Mouse (Mus musculus): ENCODE data around the gene Arl5c. TPM values are rescaled to one million over a fixed set of nuclear protein-coding genes. Genes with fewer than 3 reads are reported as not detected.

Gene Arl5c
- polyA plus RNA-seq, 1 experiment from 2014 or later, result 7.1 TPM

- WGBS, result 3% methylated on average over 5 of the region's 5 CpGs
- Histone ChIP-seq H3K36me3 (ENCODE audit: control insufficient read depth, insufficient read depth, low read length) (peaks cover 35% of the 10 kb centered on the region), H3K27me3 (ENCODE audit: control insufficient read depth, insufficient read depth, low read length) (no peaks in the 10 kb centered on the region), H3K4me2 (ENCODE audit: low read length) (no peak overlapping the region), H3K9me3 (ENCODE audit: control insufficient read depth, low read length) (no peaks in the 10 kb centered on the region), H3K9ac (replicated peaks; ENCODE audit: low read length) (no peak overlapping the region), H3K4me1 (ENCODE audit: control insufficient read depth, insufficient read depth, low read length) (peaks cover 20% of the 10 kb centered on the region), H3K27ac (replicated peaks; ENCODE audit: low read depth, low read length) (no peak overlapping the region), H3K4me3 (replicated peaks; ENCODE audit: low read depth, low read length) (no peak overlapping the region)
- DNase-seq, result peak; percentile 91
- ATAC-seq (ENCODE audit: low FRiP score, low TSS enrichment), result no peak
Measured at GRCm38 (mm10) chr11:98031443-98031770, 35.4 kb upstream of the Arl5c start.

- no peak for DNase-seq
- no peak overlapping the region for H3K4me2 ChIP-seq (ENCODE audit: low read length)
- ATAC-seq (ENCODE audit: low FRiP score, low TSS enrichment), result no peak
- 54% methylated on average over 5 of the region's 5 CpGs for WGBS
- peaks cover 18% of the 10 kb centered on the region for H3K4me1 ChIP-seq (ENCODE audit: control insufficient read depth, insufficient read depth, low read length)
- H3K27me3 ChIP-seq (ENCODE audit: control insufficient read depth, insufficient read depth, low read length), result no peaks in the 10 kb centered on the region
- H3K27ac ChIP-seq (replicated peaks; ENCODE audit: low read depth, low read length), result no peak overlapping the region
- no peak overlapping the region for H3K9ac ChIP-seq (replicated peaks; ENCODE audit: low read length)
- peaks cover 35% of the 10 kb centered on the region for H3K36me3 ChIP-seq (ENCODE audit: control insufficient read depth, insufficient read depth, low read length)
- no peak overlapping the region for H3K4me3 ChIP-seq (replicated peaks; ENCODE audit: low read depth, low read length)
- H3K9me3 ChIP-seq (ENCODE audit: control insufficient read depth, low read length), result no peaks in the 10 kb centered on the region
Measured at GRCm38 (mm10) chr11:98030701-98031442, 34.9 kb upstream of the Arl5c start.

DNA sequence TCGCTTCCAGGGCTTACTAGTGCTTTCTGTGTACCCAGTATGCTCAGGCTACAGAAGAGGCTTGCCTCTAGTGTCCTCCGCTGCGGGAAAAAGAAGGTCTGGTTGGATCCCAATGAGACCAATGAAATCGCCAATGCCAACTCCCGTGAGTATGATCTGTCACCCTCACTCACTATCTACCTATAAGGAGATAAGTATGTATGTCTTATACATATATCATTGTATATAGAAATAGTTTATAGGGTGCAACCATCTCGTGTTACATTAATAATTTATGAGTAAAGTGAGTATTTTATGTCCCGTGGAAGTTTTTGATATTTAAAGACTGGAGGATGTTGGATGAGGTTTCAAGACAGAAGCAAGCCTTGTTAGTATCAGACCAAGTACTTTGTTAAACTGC is 31.8 kb upstream of the Arl5c start:
- DNase-seq (no peak), ATAC-seq (ENCODE audit: low FRiP score, low TSS enrichment) (no peak)
- peaks cover 12% of the 10 kb centered on the region for H3K4me1 ChIP-seq (ENCODE audit: control insufficient read depth, insufficient read depth, low read length)
- H3K36me3 ChIP-seq (ENCODE audit: control insufficient read depth, insufficient read depth, low read length), result peaks cover 35% of the 10 kb centered on the region
- H3K4me3 ChIP-seq (replicated peaks; ENCODE audit: low read depth, low read length), result peak overlapping the region; percentile 100
- no peaks in the 10 kb centered on the region for H3K27me3 ChIP-seq (ENCODE audit: control insufficient read depth, insufficient read depth, low read length)
- H3K4me2 ChIP-seq (ENCODE audit: low read length), result peak overlapping the region; percentile 89
- 23% methylated on average over 7 of the region's 7 CpGs for WGBS
- no peak overlapping the region for H3K27ac ChIP-seq (replicated peaks; ENCODE audit: low read depth, low read length)
- H3K9me3 ChIP-seq (ENCODE audit: control insufficient read depth, low read length), result no peaks in the 10 kb centered on the region
- peak overlapping the region; percentile 99 for H3K9ac ChIP-seq (replicated peaks; ENCODE audit: low read length)

DNA sequence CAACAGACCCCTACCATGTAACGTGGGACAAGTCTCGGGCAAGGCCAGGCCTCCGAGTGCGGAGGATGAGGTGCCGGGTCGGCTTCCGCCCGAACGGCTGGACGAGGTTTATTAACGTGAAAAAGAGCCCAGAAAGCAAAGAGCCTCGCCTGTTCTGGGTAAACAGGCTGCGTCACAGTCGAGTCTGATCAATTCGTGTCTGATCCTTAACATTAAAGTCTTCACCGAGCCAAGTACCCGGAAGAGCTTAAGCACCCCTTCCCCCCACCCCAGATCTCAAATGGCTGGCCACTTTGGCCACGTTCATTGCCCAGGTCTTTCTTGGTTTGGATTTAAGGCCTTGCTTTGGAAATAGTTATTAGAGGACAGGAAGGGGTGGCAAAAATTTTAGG is 31.3 kb upstream of the Arl5c start:
- peaks cover 35% of the 10 kb centered on the region for H3K36me3 ChIP-seq (ENCODE audit: control insufficient read depth, insufficient read depth, low read length)
- H3K4me2 ChIP-seq (ENCODE audit: low read length), result peak overlapping the region; percentile 89
- no peaks in the 10 kb centered on the region for H3K9me3 ChIP-seq (ENCODE audit: control insufficient read depth, low read length)
- H3K27me3 ChIP-seq (ENCODE audit: control insufficient read depth, insufficient read depth, low read length), result no peaks in the 10 kb centered on the region
- ATAC-seq (ENCODE audit: low FRiP score, low TSS enrichment) (peak; percentile 4; the same call in 1 of the 2 replicates), DNase-seq (no peak)
- peak overlapping the region; percentile 99 for H3K9ac ChIP-seq (replicated peaks; ENCODE audit: low read length)
- H3K4me3 ChIP-seq (replicated peaks; ENCODE audit: low read depth, low read length), result peak overlapping the region; percentile 100
- 0% methylated on average over 18 of the region's 18 CpGs for WGBS
- H3K4me1 ChIP-seq (ENCODE audit: control insufficient read depth, insufficient read depth, low read length), result peaks cover 12% of the 10 kb centered on the region
- peak overlapping the region; percentile 84 for H3K27ac ChIP-seq (replicated peaks; ENCODE audit: low read depth, low read length)

DNA sequence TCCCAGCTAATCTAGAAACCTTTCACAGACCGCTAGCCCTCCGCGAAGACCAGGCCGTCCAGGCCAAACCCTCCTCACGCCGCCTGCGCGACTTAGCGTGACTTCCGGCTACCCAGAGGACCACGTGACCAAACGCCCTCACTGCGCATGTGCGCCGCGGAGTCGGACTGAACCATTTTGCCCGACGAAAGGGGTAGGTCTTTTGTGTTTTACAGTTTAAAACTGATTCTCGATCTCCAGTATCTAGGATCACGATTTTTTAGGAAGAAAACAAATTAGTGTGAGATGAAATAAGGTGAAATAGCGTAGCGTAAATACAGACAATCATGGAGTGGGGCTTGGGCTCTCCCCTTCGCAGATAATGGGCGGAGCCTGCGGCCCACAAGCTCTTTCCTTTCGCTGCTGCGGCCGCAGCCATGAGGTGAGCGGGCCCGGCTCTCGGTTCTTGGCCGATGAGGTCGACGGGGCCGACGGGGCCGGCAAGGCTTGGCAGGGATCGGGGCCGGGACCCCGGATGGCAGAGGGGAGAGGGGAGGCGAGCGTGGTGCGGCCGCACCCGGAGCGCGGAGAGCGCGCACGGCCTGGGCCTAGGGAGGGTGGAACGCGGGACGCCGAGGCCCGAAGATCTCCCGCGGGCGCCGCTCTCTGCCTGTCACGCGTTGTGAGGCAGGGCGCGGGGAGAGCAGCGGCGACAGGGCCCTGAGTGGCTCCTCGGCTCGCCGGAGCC is 30.8 kb upstream of the Arl5c start, which contains the start of gene Rpl19:
TSS of gene Rpl19 (plus strand) at position 141 of the 727 bp plus-strand sequence.
- under 1% methylated on average over 69 of the region's 69 CpGs for WGBS
- H3K27me3 ChIP-seq (ENCODE audit: control insufficient read depth, insufficient read depth, low read length), result no peaks in the 10 kb centered on the region
- H3K4me2 ChIP-seq (ENCODE audit: low read length), result peak within 1 kb of the TSS; percentile 89
- H3K4me1 ChIP-seq (ENCODE audit: control insufficient read depth, insufficient read depth, low read length), result peaks cover 12% of the 10 kb centered on the region
- H3K9me3 ChIP-seq (ENCODE audit: control insufficient read depth, low read length), result no peaks in the 10 kb centered on the region
- ATAC-seq (ENCODE audit: low FRiP score, low TSS enrichment) (peak; percentile 66), DNase-seq (peak; percentile 96)
- peak within 1 kb of the TSS; percentile 99 for H3K9ac ChIP-seq (replicated peaks; ENCODE audit: low read length)
- H3K27ac ChIP-seq (replicated peaks; ENCODE audit: low read depth, low read length), result peak within 1 kb of the TSS; percentile 84
- H3K36me3 ChIP-seq (ENCODE audit: control insufficient read depth, insufficient read depth, low read length), result peaks cover 35% of the 10 kb centered on the region
- H3K4me3 ChIP-seq (replicated peaks; ENCODE audit: low read depth, low read length), result peak within 1 kb of the TSS; percentile 100

GRCm38 (mm10) chr11:98026248-98026569 is 30.2 kb upstream of the Arl5c start:
- H3K4me1 ChIP-seq (ENCODE audit: control insufficient read depth, insufficient read depth, low read length), result peaks cover 16% of the 10 kb centered on the region
- peak overlapping the region; percentile 100 for H3K4me3 ChIP-seq (replicated peaks; ENCODE audit: low read depth, low read length)
- peaks cover 33% of the 10 kb centered on the region for H3K36me3 ChIP-seq (ENCODE audit: control insufficient read depth, insufficient read depth, low read length)
- ATAC-seq (ENCODE audit: low FRiP score, low TSS enrichment), result no peak
- peak overlapping the region; percentile 89 for H3K4me2 ChIP-seq (ENCODE audit: low read length)
- no peak for DNase-seq
- H3K9ac ChIP-seq (replicated peaks; ENCODE audit: low read length), result peak overlapping the region; percentile 99
- no peaks in the 10 kb centered on the region for H3K9me3 ChIP-seq (ENCODE audit: control insufficient read depth, low read length)
- no peaks in the 10 kb centered on the region for H3K27me3 ChIP-seq (ENCODE audit: control insufficient read depth, insufficient read depth, low read length)
- WGBS, result 4% methylated on average over 15 of the region's 15 CpGs
- peak overlapping the region; percentile 84 for H3K27ac ChIP-seq (replicated peaks; ENCODE audit: low read depth, low read length)

GRCm38 (mm10) chr11:98024516-98024915 is 28.5 kb upstream of the Arl5c start:
- Histone ChIP-seq H3K27me3 (ENCODE audit: control insufficient read depth, insufficient read depth, low read length) (no peaks in the 10 kb centered on the region), H3K4me1 (ENCODE audit: control insufficient read depth, insufficient read depth, low read length) (peaks cover 33% of the 10 kb centered on the region), H3K9ac (replicated peaks; ENCODE audit: low read length) (no peak overlapping the region), H3K4me2 (ENCODE audit: low read length) (no peak overlapping the region), H3K9me3 (ENCODE audit: control insufficient read depth, low read length) (no peaks in the 10 kb centered on the region), H3K4me3 (replicated peaks; ENCODE audit: low read depth, low read length) (no peak overlapping the region), H3K36me3 (ENCODE audit: control insufficient read depth, insufficient read depth, low read length) (peaks cover 16% of the 10 kb centered on the region), H3K27ac (replicated peaks; ENCODE audit: low read depth, low read length) (no peak overlapping the region)
- ATAC-seq (ENCODE audit: low FRiP score, low TSS enrichment) (no peak), DNase-seq (no peak)
- WGBS, result 90% methylated on average over 3 of the region's 3 CpGs

DNA sequence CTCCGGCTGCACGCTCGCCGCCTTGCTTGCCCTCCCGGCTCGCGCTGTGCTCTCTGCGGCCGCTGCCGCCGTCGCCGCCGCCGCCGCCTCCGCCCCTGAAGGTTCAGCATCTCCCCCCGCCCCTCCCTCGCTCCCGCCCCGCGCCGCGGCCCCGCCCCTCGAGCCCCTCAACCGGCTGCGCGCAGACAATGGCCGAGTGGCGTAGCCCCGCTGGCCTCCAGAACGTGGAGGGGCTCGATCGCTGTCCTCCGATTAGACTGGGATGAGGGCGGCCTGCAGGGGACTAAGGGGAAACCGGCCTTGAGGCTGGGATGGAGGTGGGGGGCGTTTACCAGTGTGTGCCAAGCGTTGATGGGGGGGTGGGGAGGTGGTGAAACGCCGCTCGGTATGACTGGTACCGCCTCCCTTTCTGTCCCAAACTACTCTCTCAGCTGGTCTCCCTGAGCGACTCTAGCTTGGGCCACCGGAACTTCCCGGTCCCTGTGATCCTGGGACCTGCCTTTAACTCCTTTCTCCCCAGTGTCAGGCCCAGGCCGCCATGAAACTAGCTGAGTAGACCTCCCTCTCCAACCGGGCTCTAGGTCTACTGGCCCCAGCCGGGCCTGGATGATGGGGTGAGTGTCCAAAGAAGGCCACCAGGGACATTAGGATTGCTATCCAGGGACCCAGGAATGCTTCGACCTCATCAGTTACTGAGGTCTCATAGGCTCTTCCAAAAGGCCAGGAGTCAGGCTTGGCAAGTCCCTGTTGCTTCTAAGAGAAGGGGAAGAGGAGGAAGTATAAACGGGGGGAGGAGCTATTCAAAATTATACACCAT is 26.8 kb upstream of the Arl5c start, which contains the start of gene Cacnb1:
TSS of gene Cacnb1 (minus strand) at position 480 of the 817 bp plus-strand sequence.
- WGBS, result under 1% methylated on average over 52 of the region's 52 CpGs
- Histone ChIP-seq H3K4me3 (replicated peaks; ENCODE audit: low read depth, low read length) (peak within 1 kb of the TSS; percentile 94), H3K9ac (replicated peaks; ENCODE audit: low read length) (peak within 1 kb of the TSS; percentile 95), H3K4me2 (ENCODE audit: low read length) (peak within 1 kb of the TSS; percentile 73), H3K36me3 (ENCODE audit: control insufficient read depth, insufficient read depth, low read length) (peaks cover 12% of the 10 kb centered on the region), H3K4me1 (ENCODE audit: control insufficient read depth, insufficient read depth, low read length) (peaks cover 45% of the 10 kb centered on the region), H3K27me3 (ENCODE audit: control insufficient read depth, insufficient read depth, low read length) (no peaks in the 10 kb centered on the region), H3K27ac (replicated peaks; ENCODE audit: low read depth, low read length) (peak within 1 kb of the TSS; percentile 97), H3K9me3 (ENCODE audit: control insufficient read depth, low read length) (no peaks in the 10 kb centered on the region)
- DNase-seq (peak; percentile 91), ATAC-seq (ENCODE audit: low FRiP score, low TSS enrichment) (peak; percentile 68)
